Mouse (Mus musculus): ENCODE measurements around the gene Wdr20.
"Not testable (repeated sequence)": the region's sequence is repeated elsewhere in the genome, so short reads cannot be mapped to it uniquely, and the experiment has no call there.

Wdr20 gene

GRCm38 (mm10) chr12:110713784-110714183 lies 24.0 kb upstream of the Wdr20 start:
- no peak for DNase-seq (ENCODE audit: low read depth, low spot score)

GRCm38 (mm10) chr12:110714215-110714614 lies 23.5 kb upstream of the Wdr20 start:
- DNase-seq (ENCODE audit: low read depth, low spot score): no peak

GRCm38 (mm10) chr12:110716004-110716403 lies 21.7 kb upstream of the Wdr20 start:
- DNase-seq (ENCODE audit: low read depth, low spot score): no peak

GRCm38 (mm10) chr12:110725051-110725450 lies 12.7 kb upstream of the Wdr20 start:
- no peak for DNase-seq (ENCODE audit: low read depth, low spot score)

GRCm38 (mm10) chr12:110725489-110725888 lies 12.3 kb upstream of the Wdr20 start:
- DNase-seq (ENCODE audit: low read depth, low spot score): no peak

GRCm38 (mm10) chr12:110726428-110726827 lies 11.3 kb upstream of the Wdr20 start:
- DNase-seq (ENCODE audit: low read depth, low spot score): no peak

- not testable (repeated sequence) for DNase-seq (ENCODE audit: low read depth, low spot score)
Observed at GRCm38 (mm10) chr12:110733254-110733653, 4.5 kb upstream of the Wdr20 start.

GRCm38 (mm10) chr12:110736641-110737040 lies 1.1 kb upstream of the Wdr20 start:
- no peak for DNase-seq (ENCODE audit: low read depth, low spot score)

- DNase-seq (ENCODE audit: low read depth, low spot score): no peak
Observed at GRCm38 (mm10) chr12:110738158-110738921, 596 bp downstream of the Wdr20 start.

- DNase-seq (ENCODE audit: low read depth, low spot score): no peak
Observed at GRCm38 (mm10) chr12:110750770-110751439, 13.2 kb downstream of the Wdr20 start.

- DNase-seq (ENCODE audit: low read depth, low spot score): no peak
Observed at GRCm38 (mm10) chr12:110752703-110753102, 15.0 kb downstream of the Wdr20 start.

GRCm38 (mm10) chr12:110753976-110754375 lies 16.2 kb downstream of the Wdr20 start:
- DNase-seq (ENCODE audit: low read depth, low spot score): no peak

GRCm38 (mm10) chr12:110757161-110757560 lies 19.4 kb downstream of the Wdr20 start:
- DNase-seq (ENCODE audit: low read depth, low spot score): no peak

- no peak for DNase-seq (ENCODE audit: low read depth, low spot score)
Observed at GRCm38 (mm10) chr12:110758932-110759331, 21.2 kb downstream of the Wdr20 start.

GRCm38 (mm10) chr12:110762321-110762720 lies 24.6 kb downstream of the Wdr20 start:
- no peak for DNase-seq (ENCODE audit: low read depth, low spot score)

- no peak for DNase-seq (ENCODE audit: low read depth, low spot score)
Observed at GRCm38 (mm10) chr12:110764531-110764930, 26.8 kb downstream of the Wdr20 start.

- DNase-seq (ENCODE audit: low read depth, low spot score): no peak
Observed at GRCm38 (mm10) chr12:110768562-110768961, 30.8 kb downstream of the Wdr20 start.

- no peak for DNase-seq (ENCODE audit: low read depth, low spot score)
Observed at GRCm38 (mm10) chr12:110769660-110770297, 32.0 kb downstream of the Wdr20 start.

- no peak for DNase-seq (ENCODE audit: low read depth, low spot score)
Observed at GRCm38 (mm10) chr12:110770479-110771247, 32.9 kb downstream of the Wdr20 start.

- no peak for DNase-seq (ENCODE audit: low read depth, low spot score)
Observed at GRCm38 (mm10) chr12:110771961-110772360, 34.2 kb downstream of the Wdr20 start.

GRCm38 (mm10) chr12:110775628-110776426 lies 38.1 kb downstream of the Wdr20 start:
- DNase-seq (ENCODE audit: low read depth, low spot score): no peak
